33 mouse cellular contexts compared by ENCODE assay signal in the genomic region with DNA sequence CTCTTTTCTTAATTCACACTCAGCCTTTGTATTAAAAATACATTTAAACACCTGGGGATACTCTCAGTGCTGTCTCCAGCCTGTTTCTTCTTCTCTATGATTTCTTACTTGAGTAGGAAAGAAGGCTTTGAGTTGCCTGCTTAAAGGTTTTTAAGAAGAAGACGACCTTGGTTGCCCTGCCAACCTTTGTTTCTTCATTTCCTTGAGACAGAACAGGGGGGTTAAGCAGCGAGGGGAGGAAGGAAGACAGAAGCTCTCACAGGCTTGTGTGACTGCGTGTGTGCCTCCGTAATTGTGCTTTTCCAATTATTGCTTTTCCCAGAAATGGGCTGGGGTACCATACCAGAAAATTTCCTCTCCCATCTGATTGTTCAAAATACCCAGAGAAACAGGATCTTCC.
A peak's percentile ranks its signal among the peaks of the same experiment; 100 is the strongest.
DNase-seq lines count a peak whose midpoint lies in the region; ATAC-seq and TF ChIP-seq lines count a peak whose summit lies in the region.
"Had no signal": no experiment of that assay in that cellular context is flagged by ENCODE, and none has a peak within 500 bp of the region (broad histone marks: within the 10 kb centered on the region; RNA-seq: fewer than 3 reads in every experiment).

No protein-coding gene starts in this region.

- H3K4me2 ChIP-seq in lung, embryonic 14.5 days = no peak overlapping the region
- H3K4me2 ChIP-seq: embryonic facial prominence, embryonic 15.5 days; forebrain, embryonic 12.5 days; heart, embryonic 13.5 days; limb, embryonic 15.5 days; lung, embryonic 15.5 days; midbrain, embryonic 11.5 days; neural tube, embryonic 13.5 days had no signal

- peak; percentile 38 for DNase-seq in lung, embryonic 14.5 days
- no peak for DNase-seq in lung, postnatal 4 days
- DNase-seq in CD8-positive naive resting alpha-beta T cell, adult 2 months (ENCODE audit: low read depth in 2 of 2, low spot score in 2 of 2) = peak; percentile 5 to 9
- peak; percentile 71 for DNase-seq in naive thymus-derived CD4-positive, alpha-beta T cell, adult 2 months (ENCODE audit: low read depth)
- peak; percentile 11 to 21 for DNase-seq in thymus, postnatal 36 days
- DNase-seq in heart, postnatal 36 days = no peak
- no peak for DNase-seq in right cerebral cortex, postnatal 25 days
- no peak for DNase-seq in testis, postnatal 10 days (ENCODE audit: low spot score)
- DNase-seq: adrenal gland, postnatal 25 days; cerebellum, adult 11-12 months; cerebellum, postnatal 10 days; kidney, adult 8-10 months; kidney, postnatal 10 days; layer of hippocampus, adult 9-11 months; retina, postnatal 1 day; right cerebral cortex, postnatal 14 days; spleen, adult 18-20 months had no signal

- intact Hi-C loops in heart, postnatal 36 days (cut with DNase I) = no loop called here

- no peak overlapping the region for H3K27ac ChIP-seq in lung, embryonic 14.5 days (ENCODE audit: low read depth)
- H3K27ac ChIP-seq: embryonic facial prominence, embryonic 10.5 days; embryonic facial prominence, embryonic 15.5 days; forebrain, embryonic 12.5 days; heart, embryonic 13.5 days; hindbrain, embryonic 10.5 days; limb, embryonic 10.5 days; limb, embryonic 15.5 days; liver, embryonic 14.5 days; lung, embryonic 15.5 days; neural tube, embryonic 13.5 days; stomach, postnatal 0 days had no signal

- H3K27me3 ChIP-seq in lung, embryonic 14.5 days (ENCODE audit: insufficient read depth, low read length) = no peaks in the 10 kb centered on the region
- H3K27me3 ChIP-seq: embryonic facial prominence, embryonic 15.5 days; forebrain, embryonic 12.5 days; heart, embryonic 13.5 days; limb, embryonic 15.5 days; lung, embryonic 15.5 days; neural tube, embryonic 13.5 days had no signal

- 55% methylated on average over 4 of the region's 4 CpGs for WGBS in lung, embryonic 14.5 days

- no peak for ATAC-seq in lung, embryonic 14.5 days (ENCODE audit: insufficient read depth)
- ATAC-seq: hindbrain, embryonic 16.5 days; intestine, embryonic 16.5 days; Patski had no signal

- H3K9ac ChIP-seq in lung, embryonic 14.5 days = no peak overlapping the region
- H3K9ac ChIP-seq: embryonic facial prominence, embryonic 15.5 days; forebrain, embryonic 12.5 days; heart, embryonic 13.5 days; limb, embryonic 15.5 days; liver, embryonic 14.5 days; lung, embryonic 15.5 days; neural tube, embryonic 13.5 days had no signal

- H3K4me1 ChIP-seq in lung, embryonic 14.5 days (ENCODE audit: insufficient read depth) = no peaks in the 10 kb centered on the region
- H3K4me1 ChIP-seq: embryonic facial prominence, embryonic 10.5 days; embryonic facial prominence, embryonic 15.5 days; forebrain, embryonic 12.5 days; heart, embryonic 13.5 days; hindbrain, embryonic 10.5 days; limb, embryonic 10.5 days; limb, embryonic 15.5 days; lung, embryonic 15.5 days; neural tube, embryonic 13.5 days had no signal

- no peak for TF ChIP-seq CTCF in lung, embryonic 14.5 days (IDR thresholded peaks at IDR 0.05; ENCODE audit: low read depth)

- no peak overlapping the region for H3K4me3 ChIP-seq in lung, embryonic 14.5 days (ENCODE audit: low read depth, low read length)
- H3K4me3 ChIP-seq: embryonic facial prominence, embryonic 10.5 days; embryonic facial prominence, embryonic 15.5 days; forebrain, embryonic 12.5 days; heart, embryonic 13.5 days; hindbrain, embryonic 10.5 days; limb, embryonic 10.5 days; limb, embryonic 15.5 days; lung, embryonic 15.5 days; myocyte; neural tube, embryonic 13.5 days had no signal

- H3K36me3 ChIP-seq in lung, embryonic 14.5 days (ENCODE audit: insufficient read depth) = no peaks in the 10 kb centered on the region
- H3K36me3 ChIP-seq: embryonic facial prominence, embryonic 10.5 days; embryonic facial prominence, embryonic 15.5 days; forebrain, embryonic 12.5 days; heart, embryonic 13.5 days; hindbrain, embryonic 10.5 days; limb, embryonic 10.5 days; limb, embryonic 15.5 days; lung, embryonic 15.5 days; neural tube, embryonic 13.5 days had no signal

- H3K9me3 ChIP-seq in lung, embryonic 14.5 days (ENCODE audit: low read depth, low read length) = no peaks in the 10 kb centered on the region
- H3K9me3 ChIP-seq: embryonic facial prominence, embryonic 10.5 days; embryonic facial prominence, embryonic 15.5 days; forebrain, embryonic 12.5 days; heart, embryonic 13.5 days; hindbrain, embryonic 10.5 days; limb, embryonic 10.5 days; limb, embryonic 15.5 days; lung, embryonic 15.5 days; neural tube, embryonic 13.5 days had no signal

Comparison
In these comparisons a context has a peak if more than half of its experiments do, and no peak if none do; other contexts are left out.
1. DNase-seq: peak in lung, embryonic 14.5 days (single experiment), CD8-positive naive resting alpha-beta T cell, adult 2 months (2 of 2), naive thymus-derived CD4-positive, alpha-beta T cell, adult 2 months (single experiment) and thymus, postnatal 36 days (2 of 2); none in lung, postnatal 4 days (0 of 2), heart, postnatal 36 days (0 of 2), right cerebral cortex, postnatal 25 days (single experiment) and testis, postnatal 10 days (single experiment).